Mouse (Mus musculus) forebrain, embryonic 16.5 days (tissue): ENCODE measurements around the gene Dtd1. TPM values are rescaled to one million over a fixed set of nuclear protein-coding genes. Genes with fewer than 3 reads are reported as not detected.

Experiments
- ATAC-seq: fragments of 200-750 bp; cut with Nextera tagmentation; 2 replicates; pipeline ENCODE4 v1.8.0; 2017; ENCODE audit warnings: mild to moderate bottlenecking, moderate library complexity
- H3K27ac ChIP-seq: fragments of 300-500 bp; sonication (generic); 2 replicates; pipeline ENCODE4 v1.5.1; 2014; ENCODE audit warnings: low read length, control low read depth
- H3K27me3 ChIP-seq: fragments of 300-500 bp; sonication (generic); replicated peaks from 2 replicates; pipeline ENCODE4 v1.6.1; 2014; ENCODE audit warnings: low read length; ENCODE audit not compliant: control insufficient read depth, insufficient read depth
- H3K36me3 ChIP-seq: fragments of 300-500 bp; sonication (generic); 2 replicates; pipeline ENCODE4 v1.6.1; 2014; ENCODE audit not compliant: control insufficient read depth, insufficient read depth
- H3K4me1 ChIP-seq: fragments of 300-500 bp; sonication (generic); replicated peaks from 2 replicates; pipeline ENCODE4 v1.6.1; 2014; ENCODE audit warnings: low read length; ENCODE audit not compliant: control insufficient read depth, insufficient read depth
- H3K4me2 ChIP-seq: fragments of 300-500 bp; sonication (generic); 2 replicates; pipeline ENCODE4 v1.6.1; 2014; ENCODE audit warnings: mild to moderate bottlenecking, low read length, control low read depth
- H3K4me3 ChIP-seq: fragments of 300-500 bp; sonication (generic); replicated peaks from 2 replicates; pipeline ENCODE4 v1.5.1; 2014; ENCODE audit warnings: mild to moderate bottlenecking, low read length, control low read depth
- H3K9ac ChIP-seq: fragments of 300-500 bp; sonication (generic); replicated peaks from 2 replicates; pipeline ENCODE4 v1.6.1; 2014; ENCODE audit warnings: low read depth, low read length, control low read depth
- H3K9me3 ChIP-seq: fragments of 300-500 bp; sonication (generic); 2 replicates; pipeline ENCODE4 v1.6.1; 2016; ENCODE audit warnings: low read length; ENCODE audit not compliant: control insufficient read depth
- WGBS: fragments of 180-500 bp; shearing (Covaris S2); extraction: QIAGEN DNeasy Blood & Tissue Kit; methylation state at CpG from one replicate; pipeline ENCODE4 v1.1.7; 2014; 5-methylcytosine and 5-hydroxymethylcytosine counted together
- polyA plus RNA-seq: library from polyadenylated mRNA; unstranded; fragments of >200 nt; fragmentation: Nextera tagmentation; extraction: Ambion mirVana; gene quantifications from 2 replicates; pipeline ENCODE4 v1.2.1, GENCODE M21; 2015

Dtd1 gene
- polyA plus RNA-seq, 1 experiment from 2014 or later = 80.4 TPM

GRCm38 (mm10) chr2:144637204-144637603 is 37.5 kb downstream of the Dtd1 start:
- H3K27me3 ChIP-seq = no peaks in the 10 kb centered on the region
- peaks cover 5% of the 10 kb centered on the region for H3K4me1 ChIP-seq
- no peak overlapping the region for H3K4me2 ChIP-seq
- H3K9ac ChIP-seq = no peak overlapping the region
- WGBS = 89% methylated on average over 4 of the region's 4 CpGs
- no peaks in the 10 kb centered on the region for H3K36me3 ChIP-seq
- H3K9me3 ChIP-seq = 0 out of 2 replicates have a peak, but pooled peaks cover 2% of the 10 kb centered on the region
- no peak for ATAC-seq
- no peak overlapping the region for H3K27ac ChIP-seq
- H3K4me3 ChIP-seq = no peak overlapping the region

- Histone ChIP-seq H3K27ac (no peak overlapping the region), H3K4me2 (no peak overlapping the region), H3K9me3 (no peaks in the 10 kb centered on the region), H3K27me3 (no peaks in the 10 kb centered on the region), H3K4me3 (no peak overlapping the region), H3K4me1 (peaks cover 5% of the 10 kb centered on the region), H3K36me3 (no peaks in the 10 kb centered on the region), H3K9ac (no peak overlapping the region)
- 73% methylated on average over 12 of the region's 12 CpGs for WGBS
- no peak for ATAC-seq
These were observed 38.1 kb downstream of the Dtd1 start for GRCm38 (mm10) chr2:144637671-144638395.

GRCm38 (mm10) chr2:144638719-144639118 is 39.0 kb downstream of the Dtd1 start:
- WGBS = 60% methylated on average over 4 of the region's 4 CpGs
- Histone ChIP-seq H3K9me3 (no peaks in the 10 kb centered on the region), H3K36me3 (no peaks in the 10 kb centered on the region), H3K4me1 (peaks cover 5% of the 10 kb centered on the region), H3K4me2 (no peak overlapping the region), H3K4me3 (no peak overlapping the region), H3K9ac (no peak overlapping the region), H3K27ac (no peak overlapping the region), H3K27me3 (no peaks in the 10 kb centered on the region)
- ATAC-seq = peak; percentile 34

- no peak for ATAC-seq
These were observed 40.4 kb downstream of the Dtd1 start for GRCm38 (mm10) chr2:144640101-144640500.

GRCm38 (mm10) chr2:144641991-144642390 is 42.3 kb downstream of the Dtd1 start:
- ATAC-seq = no peak
- WGBS = 84% methylated on average over 4 of the region's 4 CpGs

More at GRCm38 (mm10) chr2:144640101-144640500, 40.4 kb downstream of the Dtd1 start:
- peaks cover 5% of the 10 kb centered on the region; the same call in 1 of the 2 replicates for H3K4me1 ChIP-seq
- no peak overlapping the region for H3K27ac ChIP-seq
- H3K9me3 ChIP-seq = no peaks in the 10 kb centered on the region
- H3K27me3 ChIP-seq = no peaks in the 10 kb centered on the region
- no peaks in the 10 kb centered on the region for H3K36me3 ChIP-seq
- WGBS = 71% methylated on average over 7 of the region's 7 CpGs
- H3K9ac ChIP-seq = no peak overlapping the region
- no peak overlapping the region for H3K4me3 ChIP-seq
- no peak overlapping the region for H3K4me2 ChIP-seq

GRCm38 (mm10) chr2:144646360-144646759 is 46.7 kb downstream of the Dtd1 start:
- Histone ChIP-seq H3K27me3 (no peaks in the 10 kb centered on the region), H3K9me3 (no peaks in the 10 kb centered on the region), H3K4me3 (no peak overlapping the region), H3K4me1 (no peaks in the 10 kb centered on the region), H3K4me2 (no peak overlapping the region), H3K27ac (no peak overlapping the region), H3K9ac (no peak overlapping the region), H3K36me3 (no peaks in the 10 kb centered on the region)
- 67% methylated on average over 10 of the region's 10 CpGs for WGBS
- ATAC-seq = no peak

More at GRCm38 (mm10) chr2:144641991-144642390, 42.3 kb downstream of the Dtd1 start:
- Histone ChIP-seq H3K4me3 (no peak overlapping the region), H3K4me2 (no peak overlapping the region), H3K4me1 (peaks cover 5% of the 10 kb centered on the region; the same call in 1 of the 2 replicates), H3K27me3 (no peaks in the 10 kb centered on the region), H3K27ac (no peak overlapping the region), H3K36me3 (no peaks in the 10 kb centered on the region), H3K9ac (no peak overlapping the region), H3K9me3 (no peaks in the 10 kb centered on the region)

GRCm38 (mm10) chr2:144647151-144647550 is 47.5 kb downstream of the Dtd1 start:
- no peaks in the 10 kb centered on the region for H3K27me3 ChIP-seq
- no peak overlapping the region for H3K9ac ChIP-seq
- no peak overlapping the region for H3K27ac ChIP-seq
- no peaks in the 10 kb centered on the region for H3K4me1 ChIP-seq
- 88% methylated on average over 4 of the region's 4 CpGs for WGBS
- H3K36me3 ChIP-seq = no peaks in the 10 kb centered on the region
- ATAC-seq = no peak
- H3K4me3 ChIP-seq = no peak overlapping the region
- no peak overlapping the region for H3K4me2 ChIP-seq
- H3K9me3 ChIP-seq = no peaks in the 10 kb centered on the region

GRCm38 (mm10) chr2:144649960-144650359 is 50.3 kb downstream of the Dtd1 start:
- Histone ChIP-seq H3K9ac (no peak overlapping the region), H3K9me3 (no peaks in the 10 kb centered on the region), H3K4me3 (no peak overlapping the region), H3K4me1 (no peaks in the 10 kb centered on the region), H3K27ac (no peak overlapping the region), H3K27me3 (no peaks in the 10 kb centered on the region), H3K4me2 (no peak overlapping the region), H3K36me3 (no peaks in the 10 kb centered on the region)
- 97% methylated on average over 1 of the region's 1 CpGs for whole genome bisulfite sequencing
- ATAC-seq = no peak

- H3K9me3 ChIP-seq = no peaks in the 10 kb centered on the region
- no peak for ATAC-seq
These were observed 53.1 kb downstream of the Dtd1 start for GRCm38 (mm10) chr2:144652841-144653240.

More at GRCm38 (mm10) chr2:144652841-144653240, 53.1 kb downstream of the Dtd1 start:
- Histone ChIP-seq H3K9ac (no peak overlapping the region), H3K4me2 (no peak overlapping the region), H3K27me3 (no peaks in the 10 kb centered on the region), H3K27ac (no peak overlapping the region), H3K36me3 (no peaks in the 10 kb centered on the region), H3K4me3 (no peak overlapping the region), H3K4me1 (0 out of 2 replicates have a peak, but pooled peaks cover 2% of the 10 kb centered on the region)
- WGBS = 94% methylated on average over 4 of the region's 4 CpGs
